Mouse (Mus musculus) bone marrow macrophage, adult 2 months (primary cell): ENCODE measurements at regions not wholly inside any gene's neighbourhood (a gene's known extent, or its start where the extent isn't known, plus 50 kb on each side); places are given as distances from the start of the nearest gene placed in this dataset.

Source experiments
- H3K27ac ChIP-seq: 2 replicates; pipeline ENCODE4 v1.5.1; 2012; ENCODE audit warnings: low read depth, low read length; ENCODE audit not compliant: insufficient read depth
- H3K4me1 ChIP-seq: 2 replicates; pipeline ENCODE4 v1.6.1; 2012; ENCODE audit warnings: low read length; ENCODE audit not compliant: control insufficient read depth, insufficient read depth
- H3K4me3 ChIP-seq: 2 replicates; pipeline ENCODE4 v1.5.1; 2012; ENCODE audit warnings: mild to moderate bottlenecking, low read length, moderate library complexity; ENCODE audit not compliant: insufficient read depth
- CTCF ChIP-seq: IDR thresholded peaks from 2 replicates; pipeline ENCODE4 v1.5.1; 2012; ENCODE audit warnings: low read depth, mild to moderate bottlenecking, low read length, moderate library complexity
- POLR2A ChIP-seq: IDR thresholded peaks from 2 replicates; pipeline ENCODE4 v1.6.1; 2012; ENCODE audit warnings: mild to moderate bottlenecking, low read depth, low read length, borderline replicate concordance

DNA sequence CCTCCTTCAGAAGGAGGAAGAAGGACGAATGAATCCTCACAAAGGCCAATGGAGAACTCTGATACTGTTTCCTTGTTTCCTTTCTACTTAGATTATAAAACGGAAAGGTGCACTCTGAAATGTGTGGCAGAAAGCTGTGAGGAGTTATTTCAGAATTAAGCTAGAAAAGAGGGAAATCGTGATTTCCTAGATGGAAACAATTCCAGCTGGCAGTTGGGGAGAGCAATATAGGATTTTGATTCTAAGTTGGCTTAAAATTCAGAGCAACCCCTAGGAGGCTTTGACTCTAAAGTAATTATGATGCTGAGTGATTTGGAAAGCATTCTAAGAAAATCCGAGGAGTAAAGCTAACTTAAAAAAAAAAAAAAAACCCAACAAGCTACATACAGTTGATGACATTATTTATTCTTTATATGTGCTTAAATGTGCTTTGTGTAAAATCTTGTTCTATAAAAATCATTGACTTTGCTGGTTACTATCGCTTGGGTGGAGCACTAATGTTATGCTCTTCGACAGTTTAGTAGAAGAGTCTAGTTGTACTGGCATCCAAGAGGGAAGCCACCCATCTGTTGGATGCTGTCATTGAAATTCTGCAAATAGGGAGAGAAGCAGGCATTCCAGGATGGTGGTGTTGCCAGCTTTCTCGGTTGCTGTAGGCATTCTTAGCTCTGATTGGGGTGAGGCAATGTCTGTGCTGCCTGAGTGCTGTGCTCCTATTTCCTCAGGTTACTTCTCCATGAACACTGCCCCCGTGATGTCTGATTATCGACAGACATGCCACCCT is 432.3 kb downstream of the Slc4a3 start:
- H3K27ac ChIP-seq, result no peak overlapping the region
- H3K4me3 ChIP-seq, result no peak overlapping the region
- no peak for TF ChIP-seq POLR2A
- TF ChIP-seq CTCF, result no peak
- H3K4me1 ChIP-seq, result no peaks in the 10 kb centered on the region

DNA sequence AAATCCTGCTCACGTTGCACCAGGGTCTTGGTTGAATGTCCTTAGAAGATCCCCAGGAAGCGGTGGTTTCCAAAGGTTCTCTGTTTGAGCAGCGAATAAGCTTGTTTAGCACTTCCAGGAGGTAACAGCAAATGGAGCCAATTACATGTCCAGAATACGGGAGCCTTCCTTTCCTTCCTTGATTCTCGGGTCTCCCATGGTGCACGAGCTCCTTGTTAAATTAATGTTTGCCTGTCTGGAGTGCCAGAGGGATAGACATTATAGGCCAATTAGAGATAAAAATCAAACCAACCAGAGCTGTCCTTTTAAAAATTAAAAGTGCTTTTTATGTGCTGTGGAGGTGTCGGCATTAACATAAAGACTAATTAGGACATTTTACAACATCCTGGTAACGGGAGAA is 437.0 kb downstream of the Slc4a3 start:
- TF ChIP-seq CTCF (no peak), POLR2A (no peak)
- no peak overlapping the region for H3K27ac ChIP-seq
- H3K4me1 ChIP-seq, result no peaks in the 10 kb centered on the region

GRCm38 (mm10) chr1:75983487-75983886 is 437.4 kb downstream of the Slc4a3 start:
- TF ChIP-seq POLR2A (no peak), CTCF (no peak)
- H3K4me1 ChIP-seq, result no peaks in the 10 kb centered on the region
- no peak overlapping the region for H3K4me3 ChIP-seq
- no peak overlapping the region for H3K27ac ChIP-seq

More for the DNA sequence above, 437.0 kb downstream of the Slc4a3 start:
- H3K4me3 ChIP-seq, result no peak overlapping the region

- Histone ChIP-seq H3K27ac (no peak overlapping the region), H3K4me1 (no peaks in the 10 kb centered on the region), H3K4me3 (no peak overlapping the region)
- TF ChIP-seq POLR2A (no peak), CTCF (no peak)
Observed at GRCm38 (mm10) chr1:75988496-75988895, 442.4 kb downstream of the Slc4a3 start.

GRCm38 (mm10) chr1:75992039-75992438 is 446.0 kb downstream of the Slc4a3 start:
- no peak overlapping the region for H3K27ac ChIP-seq
- no peak overlapping the region for H3K4me3 ChIP-seq
- TF ChIP-seq POLR2A (no peak), CTCF (no peak)
- H3K4me1 ChIP-seq, result no peaks in the 10 kb centered on the region

DNA sequence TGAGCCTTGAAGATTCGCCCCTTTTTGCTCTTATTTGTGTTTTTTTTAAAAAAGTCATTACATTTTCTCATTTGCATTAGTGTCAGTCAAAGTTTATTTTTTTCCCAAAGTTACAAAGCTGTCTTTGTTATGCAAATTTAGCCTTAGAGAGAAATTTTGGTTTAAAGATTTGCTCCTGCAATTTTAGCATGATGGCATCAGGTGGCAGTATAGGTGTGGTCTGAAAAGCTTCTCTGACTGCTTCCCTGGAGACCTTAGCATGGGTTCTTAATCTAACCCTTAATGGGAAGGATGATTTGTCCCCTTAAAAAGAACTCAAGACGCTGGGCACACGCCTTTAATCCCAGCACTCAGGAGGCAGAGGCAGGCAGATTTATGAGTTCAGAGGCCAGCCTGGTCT is 451.2 kb downstream of the Slc4a3 start:
- Histone ChIP-seq H3K27ac (no peak overlapping the region), H3K4me3 (no peak overlapping the region), H3K4me1 (no peaks in the 10 kb centered on the region)
- no peak for TF ChIP-seq CTCF
- no peak for TF ChIP-seq POLR2A

DNA sequence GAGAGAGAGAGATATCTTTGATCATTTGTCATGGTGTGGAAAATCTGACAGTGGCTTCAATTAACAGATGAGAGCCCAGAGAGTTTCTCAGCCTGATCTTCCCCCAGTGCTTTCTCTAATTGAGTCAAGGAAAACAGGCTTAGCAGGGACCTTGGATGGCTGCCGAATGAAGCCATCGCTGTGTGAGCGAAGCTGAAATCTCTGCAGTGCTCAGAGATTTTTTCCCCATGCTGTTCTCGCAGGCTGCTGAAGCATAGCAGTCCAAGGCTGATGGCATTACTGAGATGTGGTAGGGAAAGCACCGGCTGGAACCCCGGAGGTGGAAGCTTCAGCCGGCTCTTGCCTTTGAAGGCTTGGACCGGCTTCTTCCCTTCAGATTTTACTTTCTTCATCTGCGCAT is 455.1 kb downstream of the Slc4a3 start:
- TF ChIP-seq CTCF (no peak), POLR2A (no peak)
- Histone ChIP-seq H3K27ac (no peak overlapping the region), H3K4me1 (no peaks in the 10 kb centered on the region), H3K4me3 (no peak overlapping the region)

DNA sequence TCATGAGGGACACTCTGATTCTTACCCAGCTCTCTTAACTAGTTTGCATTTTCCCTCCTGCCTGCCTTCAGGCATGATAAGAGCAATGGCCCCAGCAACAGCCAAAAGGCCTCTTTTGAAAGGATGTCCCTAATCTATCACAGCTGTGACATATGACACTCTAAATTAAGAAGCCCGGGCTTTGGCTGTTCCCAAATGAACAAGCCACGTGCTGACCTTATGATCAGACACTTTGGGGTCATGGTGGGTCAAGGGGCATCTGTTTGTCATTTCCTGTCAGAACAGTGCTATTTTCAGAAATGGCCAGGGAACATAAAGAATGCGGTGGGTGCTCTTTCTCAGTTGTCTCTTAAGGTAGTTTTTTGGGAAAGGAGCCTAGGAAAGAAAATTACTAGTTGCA is 463.5 kb downstream of the Slc4a3 start:
- no peak overlapping the region for H3K4me3 ChIP-seq
- TF ChIP-seq CTCF (no peak), POLR2A (no peak)

GRCm38 (mm10) chr1:76010212-76010800 is 464.2 kb downstream of the Slc4a3 start:
- Histone ChIP-seq H3K4me3 (no peak overlapping the region), H3K27ac (no peak overlapping the region), H3K4me1 (no peaks in the 10 kb centered on the region)
- TF ChIP-seq CTCF (no peak), POLR2A (no peak)

More for the DNA sequence above, 463.5 kb downstream of the Slc4a3 start:
- Histone ChIP-seq H3K27ac (no peak overlapping the region), H3K4me1 (no peaks in the 10 kb centered on the region)

GRCm38 (mm10) chr1:76018588-76018987 is 472.5 kb downstream of the Slc4a3 start:
- no peak for TF ChIP-seq CTCF
- no peak for TF ChIP-seq POLR2A
- Histone ChIP-seq H3K4me1 (no peaks in the 10 kb centered on the region), H3K27ac (no peak overlapping the region), H3K4me3 (no peak overlapping the region)
